ENCODE assay signal across 15 mouse cellular contexts in genomic region chr6:50979764-50980163, GRCm38 (mm10).
DNase-seq lines count a peak whose midpoint lies in the region; ATAC-seq and TF ChIP-seq lines count a peak whose summit lies in the region.
"Had no signal": no experiment of that assay in that cellular context is flagged by ENCODE, and none has a peak within 500 bp of the region (broad histone marks: within the 10 kb centered on the region; RNA-seq: fewer than 3 reads in every experiment).

No protein-coding gene starts in this region.

- no peaks in the 10 kb centered on the region for H3K79me2 ChIP-seq in heart, adult 2 months (replicated peaks; ENCODE audit: control insufficient read depth, insufficient read depth, low read length)

- H3K9me3 ChIP-seq in midbrain, embryonic 10.5 days (replicated peaks) = no peaks in the 10 kb centered on the region
- H3K9me3 ChIP-seq in midbrain, embryonic 14.5 days (ENCODE audit: control insufficient read depth, low read length) = no peaks in the 10 kb centered on the region
- H3K9me3 ChIP-seq in intestine, embryonic 15.5 days = no peaks in the 10 kb centered on the region
- H3K9me3 ChIP-seq in stomach, embryonic 16.5 days (replicated peaks; ENCODE audit: control insufficient read depth, low read length) = no peaks in the 10 kb centered on the region
- H3K9me3 ChIP-seq: midbrain, embryonic 15.5 days had no signal

- no peak overlapping the region for H3K9ac ChIP-seq in heart, adult 2 months (ENCODE audit: low read depth, low read length)
- H3K9ac ChIP-seq in midbrain, embryonic 14.5 days (replicated peaks; ENCODE audit: low read length) = no peak overlapping the region
- no peak overlapping the region for H3K9ac ChIP-seq in intestine, embryonic 15.5 days
- H3K9ac ChIP-seq in stomach, embryonic 16.5 days (ENCODE audit: low read length) = no peak overlapping the region
- H3K9ac ChIP-seq: midbrain, embryonic 15.5 days had no signal

- no peak for TF ChIP-seq POLR2A in heart, adult 2 months (IDR thresholded peaks at IDR 0.05; ENCODE audit: insufficient read depth, low read depth, low read length)
- TF ChIP-seq POLR2A in thymus, adult 2 months (IDR thresholded peaks at IDR 0.05; ENCODE audit: control insufficient read depth, extremely low read depth, insufficient read depth, low read length, poor library complexity) = no peak

- no peak overlapping the region for H3K4me3 ChIP-seq in heart, adult 2 months
- H3K4me3 ChIP-seq in midbrain, embryonic 10.5 days = no peak overlapping the region
- no peak overlapping the region for H3K4me3 ChIP-seq in midbrain, embryonic 14.5 days (replicated peaks; ENCODE audit: low read depth, low read length)
- no peak overlapping the region for H3K4me3 ChIP-seq in intestine, embryonic 15.5 days (replicated peaks)
- no peak overlapping the region for H3K4me3 ChIP-seq in stomach, embryonic 16.5 days (replicated peaks; ENCODE audit: low read length)
- no peak overlapping the region for H3K4me3 ChIP-seq in thymus, adult 2 months (ENCODE audit: control insufficient read depth, insufficient read depth, low read length)
- H3K4me3 ChIP-seq: midbrain, embryonic 15.5 days had no signal

- DNase-seq in heart, adult 2 months = no peak
- DNase-seq in heart, postnatal 4 days = no peak
- DNase-seq in midbrain, embryonic 10.5 days (ENCODE audit: low spot score) = no peak
- DNase-seq in midbrain, embryonic 14.5 days = no peak
- DNase-seq in lung, postnatal 25 days (ENCODE audit: low spot score) = no peak
- DNase-seq in thymus, adult 2 months = no peak
- DNase-seq: adrenal gland, postnatal 36 days; cerebellum, postnatal 25 days; kidney, adult 11 months; layer of hippocampus, adult 9-11 months; lung, postnatal 4 days; thymus, adult 18-20 months had no signal

- TF ChIP-seq EP300 in heart, adult 2 months (IDR thresholded peaks at IDR 0.05; ENCODE audit: insufficient read depth, low read depth, low read length) = no peak

- H3K4me2 ChIP-seq in midbrain, embryonic 14.5 days (ENCODE audit: low read length) = no peak overlapping the region
- H3K4me2 ChIP-seq in intestine, embryonic 15.5 days (replicated peaks) = no peak overlapping the region
- H3K4me2 ChIP-seq in stomach, embryonic 16.5 days (ENCODE audit: low read depth, low read length) = no peak overlapping the region
- H3K4me2 ChIP-seq: midbrain, embryonic 15.5 days had no signal

- WGBS in heart, adult 2 months = 74% methylated on average over 1 of the region's 1 CpGs
- WGBS in midbrain, embryonic 10.5 days = 71% methylated on average over 1 of the region's 1 CpGs
- WGBS in midbrain, embryonic 14.5 days = 72% methylated on average over 1 of the region's 1 CpGs
- 36% methylated on average over 1 of the region's 1 CpGs for WGBS in intestine, embryonic 15.5 days
- 21% methylated on average over 1 of the region's 1 CpGs for WGBS in stomach, embryonic 16.5 days
- 83% methylated on average over 1 of the region's 1 CpGs for WGBS in thymus, adult 2 months

- H3K27me3 ChIP-seq in heart, adult 2 months (ENCODE audit: control insufficient read depth, insufficient read depth, low read length) = no peaks in the 10 kb centered on the region
- no peaks in the 10 kb centered on the region for H3K27me3 ChIP-seq in midbrain, embryonic 10.5 days (ENCODE audit: low read depth, poor library complexity, severe bottlenecking)
- H3K27me3 ChIP-seq in midbrain, embryonic 14.5 days (ENCODE audit: control insufficient read depth, insufficient read depth, low read length) = no peaks in the 10 kb centered on the region
- H3K27me3 ChIP-seq in intestine, embryonic 15.5 days (replicated peaks) = no peaks in the 10 kb centered on the region
- H3K27me3 ChIP-seq in stomach, embryonic 16.5 days (ENCODE audit: control insufficient read depth, insufficient read depth, low read length) = no peaks in the 10 kb centered on the region
- H3K27me3 ChIP-seq in thymus, adult 2 months (ENCODE audit: control insufficient read depth, insufficient read depth, low read length) = no peaks in the 10 kb centered on the region
- H3K27me3 ChIP-seq: midbrain, embryonic 15.5 days had no signal

- peak overlapping the region; percentile 90 for H3K27ac ChIP-seq in heart, adult 2 months
- 0 out of 2 replicates have a peak overlapping the region, but pooled peaks have one; percentile 0 for H3K27ac ChIP-seq in midbrain, embryonic 10.5 days (replicated peaks)
- H3K27ac ChIP-seq in midbrain, embryonic 14.5 days (replicated peaks; ENCODE audit: low read depth, low read length) = no peak overlapping the region
- peak overlapping the region; percentile 81 for H3K27ac ChIP-seq in intestine, embryonic 15.5 days
- peak overlapping the region; percentile 91 for H3K27ac ChIP-seq in stomach, embryonic 16.5 days (ENCODE audit: low read length)
- H3K27ac ChIP-seq in thymus, adult 2 months (ENCODE audit: control insufficient read depth, insufficient read depth, low read length) = no peak overlapping the region
- H3K27ac ChIP-seq: midbrain, embryonic 15.5 days had no signal

- ATAC-seq in midbrain, embryonic 14.5 days (ENCODE audit: low FRiP score, low TSS enrichment) = no peak
- no peak for ATAC-seq in intestine, embryonic 15.5 days
- ATAC-seq in stomach, embryonic 16.5 days (ENCODE audit: insufficient read depth, low FRiP score) = no peak
- ATAC-seq: midbrain, embryonic 15.5 days had no signal

- no peak for TF ChIP-seq CTCF in heart, adult 2 months (IDR thresholded peaks at IDR 0.05)
- no peak for TF ChIP-seq CTCF in thymus, adult 2 months (IDR thresholded peaks at IDR 0.05; ENCODE audit: borderline replicate concordance, control insufficient read depth, extremely low read depth, insufficient read depth, low read length, poor library complexity)

- H3K4me1 ChIP-seq in heart, adult 2 months (ENCODE audit: control insufficient read depth, insufficient read depth, low read length) = peaks cover 17% of the 10 kb centered on the region
- peaks cover 70% of the 10 kb centered on the region for H3K4me1 ChIP-seq in midbrain, embryonic 10.5 days
- H3K4me1 ChIP-seq in midbrain, embryonic 14.5 days (ENCODE audit: control insufficient read depth, insufficient read depth, low read length) = peaks cover 23% of the 10 kb centered on the region
- H3K4me1 ChIP-seq in intestine, embryonic 15.5 days (replicated peaks) = peaks cover 58% of the 10 kb centered on the region
- H3K4me1 ChIP-seq in stomach, embryonic 16.5 days (ENCODE audit: control insufficient read depth, insufficient read depth, low read length) = peaks cover 51% of the 10 kb centered on the region
- no peaks in the 10 kb centered on the region for H3K4me1 ChIP-seq in thymus, adult 2 months (replicated peaks; ENCODE audit: control insufficient read depth, insufficient read depth, low read length)

- intact Hi-C loops in heart, adult 2 months (cut with DNase I) = loop anchor here (1.0 to 5.0 kb wide), 3 partner anchors 57 to 188 kb away; no protein-coding TSS in a partner anchor

- H3K36me3 ChIP-seq in heart, adult 2 months (ENCODE audit: control insufficient read depth, insufficient read depth, low read length) = peaks cover 11% of the 10 kb centered on the region
- H3K36me3 ChIP-seq in midbrain, embryonic 10.5 days = no peaks in the 10 kb centered on the region
- no peaks in the 10 kb centered on the region for H3K36me3 ChIP-seq in midbrain, embryonic 14.5 days (ENCODE audit: control insufficient read depth, insufficient read depth, low read length)
- no peaks in the 10 kb centered on the region for H3K36me3 ChIP-seq in intestine, embryonic 15.5 days
- no peaks in the 10 kb centered on the region for H3K36me3 ChIP-seq in stomach, embryonic 16.5 days (ENCODE audit: control insufficient read depth, insufficient read depth, low read length)
- H3K36me3 ChIP-seq in thymus, adult 2 months (ENCODE audit: control insufficient read depth, insufficient read depth, low read length) = no peaks in the 10 kb centered on the region
- H3K36me3 ChIP-seq: midbrain, embryonic 15.5 days had no signal

Comparison
In these comparisons a context has a peak if more than half of its experiments do, and no peak if none do; other contexts are left out.
1. H3K27ac ChIP-seq: peak in heart, adult 2 months (single experiment), midbrain, embryonic 10.5 days (single experiment), intestine, embryonic 15.5 days (single experiment) and stomach, embryonic 16.5 days (single experiment); none in midbrain, embryonic 14.5 days (single experiment) and thymus, adult 2 months (single experiment).